Mouse (Mus musculus) midbrain, embryonic 13.5 days (tissue): ENCODE data around the gene Cacna2d2. TPM values are rescaled to one million over a fixed set of nuclear protein-coding genes. Genes with fewer than 3 reads are reported as not detected.
"Not testable (repeated sequence)": the region's sequence is repeated elsewhere in the genome, so short reads cannot be mapped to it uniquely, and the experiment has no call there.

Experiments
- ATAC-seq: fragments of 200-750 bp; cut with Nextera tagmentation; 2 replicates; pipeline ENCODE4 v1.8.0; 2017; ENCODE audit warnings: mild to moderate bottlenecking, moderate TSS enrichment, moderate library complexity
- H3K27ac ChIP-seq: fragments of 300-500 bp; sonication (generic); 2 replicates; pipeline ENCODE4 v1.5.1; 2015; ENCODE audit warnings: inconsistent platforms, mild to moderate bottlenecking, moderate library complexity
- H3K27me3 ChIP-seq: fragments of 300-500 bp; sonication (generic); 2 replicates; pipeline ENCODE4 v1.6.1; 2015; ENCODE audit warnings: mild to moderate bottlenecking, inconsistent platforms
- H3K36me3 ChIP-seq: fragments of 300-500 bp; sonication (generic); 2 replicates; pipeline ENCODE4 v1.6.1; 2015; ENCODE audit warnings: mild to moderate bottlenecking, inconsistent platforms
- H3K4me1 ChIP-seq: fragments of 300-500 bp; sonication (generic); replicated peaks from 2 replicates; pipeline ENCODE4 v1.6.1; 2015; ENCODE audit warnings: inconsistent platforms
- H3K4me2 ChIP-seq: fragments of 300-500 bp; sonication (generic); replicated peaks from 2 replicates; pipeline ENCODE4 v1.6.1; 2015; ENCODE audit warnings: moderate library complexity, mild to moderate bottlenecking, inconsistent platforms
- H3K4me3 ChIP-seq: fragments of 300-500 bp; sonication (generic); replicated peaks from 2 replicates; pipeline ENCODE4 v1.5.1; 2015; ENCODE audit warnings: mild to moderate bottlenecking, inconsistent platforms
- H3K9ac ChIP-seq: fragments of 300-500 bp; sonication (generic); replicated peaks from 2 replicates; pipeline ENCODE4 v1.6.1; 2015; ENCODE audit warnings: mild to moderate bottlenecking, inconsistent platforms
- H3K9me3 ChIP-seq: fragments of 300-500 bp; sonication (generic); 2 replicates; pipeline ENCODE4 v1.6.1; 2016; ENCODE audit warnings: mild to moderate bottlenecking, inconsistent platforms
- WGBS: fragments of 180-500 bp; shearing (Covaris S2); methylation state at CpG from one replicate; pipeline ENCODE4 v1.1.7; 2015; 5-methylcytosine and 5-hydroxymethylcytosine counted together
- polyA plus RNA-seq: library from polyadenylated mRNA; unstranded; fragments of >200 nt; fragmentation: Nextera tagmentation; extraction: Ambion mirVana; gene quantifications from 2 replicates; pipeline ENCODE4 v1.2.1, GENCODE M21; 2015

Gene Cacna2d2
- polyA plus RNA-seq, 1 experiment from 2014 or later: 7.1 TPM

- Histone ChIP-seq H3K4me3 (peak within 1 kb of the TSS; percentile 71), H3K9me3 (no peaks in the 10 kb centered on the region), H3K4me1 (peaks cover 70% of the 10 kb centered on the region), H3K4me2 (peak within 1 kb of the TSS; percentile 96), H3K27ac (peak within 1 kb of the TSS; percentile 89), H3K36me3 (peaks cover 51% of the 10 kb centered on the region), H3K27me3 (no peaks in the 10 kb centered on the region), H3K9ac (peak within 1 kb of the TSS; percentile 96)
- WGBS: 3% methylated on average over 18 of the region's 18 CpGs
- no peak for ATAC-seq
Measured at GRCm38 (mm10) chr9:107567702-107568319, 168.4 kb downstream of the Cacna2d2 start, which contains the start of gene Hyal2. TSS of gene Hyal2 (plus strand) at chr9:107567945.

DNA sequence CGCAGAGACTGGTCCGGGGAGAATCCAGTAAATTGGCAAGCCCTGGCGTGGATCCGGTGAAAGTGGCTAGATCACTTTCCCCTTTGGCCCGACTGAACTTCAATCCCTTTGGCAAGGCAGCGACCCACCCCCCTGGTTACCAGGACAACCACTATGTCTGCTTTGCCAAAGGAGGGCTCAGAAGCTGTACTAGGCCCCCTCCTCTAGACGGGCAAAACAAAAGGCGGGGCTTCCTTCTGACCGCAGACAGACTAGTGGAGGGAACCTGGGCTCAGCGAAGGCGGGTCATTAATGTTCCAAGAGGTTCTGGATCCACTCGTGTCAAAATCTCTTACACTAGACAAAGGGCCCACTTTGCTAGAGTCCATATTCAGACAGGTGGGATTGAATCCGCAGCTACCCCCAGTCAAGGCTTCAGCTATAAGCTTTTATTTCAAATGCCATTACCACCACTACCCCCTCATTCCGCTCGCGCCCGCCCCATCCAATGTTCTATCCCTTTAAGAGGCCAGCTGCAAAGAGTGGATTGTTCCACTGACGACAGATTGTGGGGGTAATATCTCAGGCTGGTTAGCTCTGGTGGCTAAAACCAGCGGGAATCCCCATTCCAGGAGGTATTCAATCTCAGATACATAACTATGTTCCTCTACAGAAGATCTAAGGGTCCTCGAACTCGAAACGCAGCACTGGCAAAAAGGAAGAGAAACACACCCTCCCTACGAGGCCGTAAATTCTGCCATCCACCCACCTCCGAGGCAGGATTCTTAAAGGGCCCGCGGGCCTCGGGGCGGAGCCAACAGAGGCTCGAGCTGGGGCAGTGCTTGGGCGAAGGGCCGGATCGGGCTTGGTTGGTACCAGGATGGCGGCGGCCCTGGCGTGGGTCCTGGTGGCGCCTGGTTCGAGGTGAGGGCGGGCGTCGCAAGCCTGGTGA, 169.2 kb downstream of the Cacna2d2 start:
- Histone ChIP-seq H3K36me3 (peaks cover 59% of the 10 kb centered on the region), H3K4me2 (peak overlapping the region; percentile 96), H3K4me1 (peaks cover 67% of the 10 kb centered on the region), H3K27ac (peak overlapping the region; percentile 89), H3K4me3 (peak overlapping the region; percentile 71), H3K27me3 (no peaks in the 10 kb centered on the region), H3K9me3 (no peaks in the 10 kb centered on the region), H3K9ac (peak overlapping the region; percentile 96)
- WGBS: under 1% methylated on average over 41 of the region's 41 CpGs
- peak; percentile 91 for ATAC-seq

DNA sequence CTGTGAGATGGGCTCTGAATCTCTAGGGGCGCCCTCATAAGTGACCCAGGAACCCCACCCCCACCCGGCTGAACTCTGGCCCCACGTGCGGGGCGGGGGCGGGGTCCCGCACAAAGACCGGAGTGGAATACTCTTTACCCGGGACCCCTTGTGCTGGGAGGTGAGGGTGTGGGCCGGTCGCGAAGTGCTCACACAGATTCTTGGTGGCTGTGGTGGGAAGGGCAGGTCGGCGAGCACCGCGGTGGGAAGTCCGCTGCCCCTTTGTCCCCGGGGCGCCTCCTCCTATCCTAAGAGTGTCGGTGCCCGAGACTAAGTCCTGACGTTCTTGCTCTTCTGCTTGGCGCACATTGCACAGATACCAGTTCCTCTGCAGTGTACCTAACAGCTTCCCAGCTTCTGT, 169.9 kb downstream of the Cacna2d2 start:
- ATAC-seq: peak; percentile 47
- Histone ChIP-seq H3K4me3 (peak overlapping the region; percentile 71), H3K36me3 (peaks cover 61% of the 10 kb centered on the region), H3K9me3 (no peaks in the 10 kb centered on the region), H3K27ac (peak overlapping the region; percentile 89), H3K4me2 (peak overlapping the region; percentile 96), H3K9ac (peak overlapping the region; percentile 96), H3K4me1 (peaks cover 60% of the 10 kb centered on the region), H3K27me3 (no peaks in the 10 kb centered on the region)
- WGBS: under 1% methylated on average over 22 of the region's 23 CpGs

DNA sequence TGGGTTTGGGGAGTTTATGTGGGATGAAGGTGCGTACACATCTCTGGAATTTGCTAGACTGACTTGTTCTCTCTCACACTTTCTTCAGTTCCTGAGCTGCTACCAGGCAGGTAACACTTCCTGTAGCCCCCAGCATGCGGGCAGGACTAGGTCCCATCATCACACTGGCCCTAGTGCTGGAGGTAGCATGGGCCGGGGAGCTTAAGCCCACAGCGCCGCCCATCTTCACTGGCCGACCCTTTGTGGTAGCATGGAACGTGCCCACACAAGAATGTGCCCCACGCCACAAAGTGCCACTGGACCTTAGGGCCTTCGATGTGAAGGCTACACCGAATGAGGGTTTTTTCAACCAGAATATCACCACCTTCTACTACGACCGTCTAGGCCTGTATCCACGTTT, 170.6 kb downstream of the Cacna2d2 start:
- peaks cover 60% of the 10 kb centered on the region for H3K36me3 ChIP-seq
- H3K4me3 ChIP-seq: peak overlapping the region; percentile 71
- no peak for ATAC-seq
- peak overlapping the region; percentile 89 for H3K27ac ChIP-seq
- peak overlapping the region; percentile 96 for H3K4me2 ChIP-seq
- H3K9ac ChIP-seq: peak overlapping the region; percentile 96
- whole genome bisulfite sequencing: 50% methylated on average over 13 of the region's 13 CpGs
- H3K4me1 ChIP-seq: peaks cover 59% of the 10 kb centered on the region
- no peaks in the 10 kb centered on the region for H3K27me3 ChIP-seq
- H3K9me3 ChIP-seq: no peaks in the 10 kb centered on the region

DNA sequence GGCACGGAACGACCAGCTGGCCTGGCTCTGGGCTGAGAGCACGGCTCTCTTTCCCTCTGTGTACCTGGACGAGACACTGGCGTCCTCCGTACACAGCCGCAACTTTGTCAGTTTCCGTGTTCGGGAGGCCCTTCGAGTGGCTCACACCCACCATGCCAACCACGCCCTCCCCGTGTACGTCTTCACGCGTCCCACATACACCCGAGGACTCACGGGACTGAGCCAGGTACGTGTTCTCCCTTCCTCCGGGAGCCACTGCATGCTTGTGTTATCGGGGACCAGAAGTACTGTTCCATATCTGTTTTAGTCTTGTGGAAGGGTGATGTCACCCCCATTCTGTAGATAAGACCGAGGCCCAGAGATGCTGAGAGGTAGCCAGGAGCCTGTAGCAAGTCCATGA, 171.4 kb downstream of the Cacna2d2 start:
- Histone ChIP-seq H3K9me3 (no peaks in the 10 kb centered on the region), H3K4me2 (peak overlapping the region; percentile 96), H3K27me3 (no peaks in the 10 kb centered on the region), H3K4me3 (peak overlapping the region; percentile 71), H3K36me3 (peaks cover 53% of the 10 kb centered on the region), H3K9ac (peak overlapping the region; percentile 96), H3K4me1 (peaks cover 54% of the 10 kb centered on the region), H3K27ac (no peak overlapping the region)
- 95% methylated on average over 21 of the region's 21 CpGs for WGBS
- no peak for ATAC-seq

- peaks cover 44% of the 10 kb centered on the region for H3K36me3 ChIP-seq
- H3K4me3 ChIP-seq: peak overlapping the region; percentile 71; the same call in 1 of the 2 replicates
Measured at GRCm38 (mm10) chr9:107571534-107572326, 172.3 kb downstream of the Cacna2d2 start.

GRCm38 (mm10) chr9:107572327-107572662, 172.9 kb downstream of the Cacna2d2 start:
- no peak for ATAC-seq
- 0 out of 2 replicates have a peak overlapping the region, but pooled peaks have one; percentile 6 for H3K4me2 ChIP-seq
- H3K27me3 ChIP-seq: no peaks in the 10 kb centered on the region
- no peaks in the 10 kb centered on the region for H3K9me3 ChIP-seq
- H3K9ac ChIP-seq: peak overlapping the region; percentile 23; the same call in 1 of the 2 replicates
- H3K27ac ChIP-seq: peak overlapping the region; percentile 14; the same call in 1 of the 2 replicates
- H3K4me1 ChIP-seq: peaks cover 52% of the 10 kb centered on the region
- 0 out of 2 replicates have a peak overlapping the region, but pooled peaks have one; percentile 1 for H3K4me3 ChIP-seq
- peaks cover 44% of the 10 kb centered on the region for H3K36me3 ChIP-seq
- WGBS: 98% methylated on average over 2 of the region's 2 CpGs

More at GRCm38 (mm10) chr9:107571534-107572326, 172.3 kb downstream of the Cacna2d2 start:
- no peak for ATAC-seq
- H3K27ac ChIP-seq: peak overlapping the region; percentile 14; the same call in 1 of the 2 replicates
- H3K4me1 ChIP-seq: peaks cover 51% of the 10 kb centered on the region
- peak overlapping the region; percentile 96 for H3K4me2 ChIP-seq
- peak overlapping the region; percentile 34; the same call in 1 of the 2 replicates for H3K9ac ChIP-seq
- WGBS: 94% methylated on average over 22 of the region's 22 CpGs
- H3K9me3 ChIP-seq: no peaks in the 10 kb centered on the region
- H3K27me3 ChIP-seq: no peaks in the 10 kb centered on the region

DNA sequence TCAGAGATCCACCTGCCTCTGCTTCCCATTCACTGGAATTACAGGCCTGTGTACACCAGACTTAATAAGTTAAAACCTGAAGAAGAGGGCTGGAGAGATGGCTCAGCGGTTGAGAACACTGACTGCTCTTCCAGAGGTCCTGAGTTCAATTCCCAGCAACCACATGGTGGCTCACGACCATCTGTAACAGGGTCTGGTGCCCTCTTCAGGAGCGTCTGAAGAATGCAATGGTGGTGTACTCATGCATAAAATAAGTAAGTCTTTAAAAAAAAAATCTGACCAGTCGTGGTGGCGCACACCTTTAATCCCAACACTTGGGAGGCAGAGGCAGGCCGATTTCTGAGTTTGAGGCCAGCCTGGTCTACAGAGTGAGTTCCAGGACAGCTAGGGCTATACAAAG, 174.4 kb downstream of the Cacna2d2 start:
- H3K4me2 ChIP-seq, H3K9ac ChIP-seq, H3K4me3 ChIP-seq, H3K27me3 ChIP-seq, H3K27ac ChIP-seq, H3K9me3 ChIP-seq, ATAC-seq: not testable (repeated sequence)
- Histone ChIP-seq H3K4me1 (peaks cover 51% of the 10 kb centered on the region), H3K36me3 (peaks cover 44% of the 10 kb centered on the region)
- 74% methylated on average over 6 of the region's 6 CpGs for WGBS

- Histone ChIP-seq H3K4me2 (no peak overlapping the region), H3K27ac (peak overlapping the region; percentile 15; the same call in 1 of the 2 replicates), H3K9ac (no peak overlapping the region), H3K9me3 (no peaks in the 10 kb centered on the region), H3K27me3 (no peaks in the 10 kb centered on the region), H3K4me1 (peaks cover 55% of the 10 kb centered on the region), H3K4me3 (no peak overlapping the region), H3K36me3 (peaks cover 38% of the 10 kb centered on the region)
- WGBS: 92% methylated on average over 14 of the region's 14 CpGs
- no peak for ATAC-seq
Measured at GRCm38 (mm10) chr9:107575579-107576356, 176.4 kb downstream of the Cacna2d2 start.

DNA sequence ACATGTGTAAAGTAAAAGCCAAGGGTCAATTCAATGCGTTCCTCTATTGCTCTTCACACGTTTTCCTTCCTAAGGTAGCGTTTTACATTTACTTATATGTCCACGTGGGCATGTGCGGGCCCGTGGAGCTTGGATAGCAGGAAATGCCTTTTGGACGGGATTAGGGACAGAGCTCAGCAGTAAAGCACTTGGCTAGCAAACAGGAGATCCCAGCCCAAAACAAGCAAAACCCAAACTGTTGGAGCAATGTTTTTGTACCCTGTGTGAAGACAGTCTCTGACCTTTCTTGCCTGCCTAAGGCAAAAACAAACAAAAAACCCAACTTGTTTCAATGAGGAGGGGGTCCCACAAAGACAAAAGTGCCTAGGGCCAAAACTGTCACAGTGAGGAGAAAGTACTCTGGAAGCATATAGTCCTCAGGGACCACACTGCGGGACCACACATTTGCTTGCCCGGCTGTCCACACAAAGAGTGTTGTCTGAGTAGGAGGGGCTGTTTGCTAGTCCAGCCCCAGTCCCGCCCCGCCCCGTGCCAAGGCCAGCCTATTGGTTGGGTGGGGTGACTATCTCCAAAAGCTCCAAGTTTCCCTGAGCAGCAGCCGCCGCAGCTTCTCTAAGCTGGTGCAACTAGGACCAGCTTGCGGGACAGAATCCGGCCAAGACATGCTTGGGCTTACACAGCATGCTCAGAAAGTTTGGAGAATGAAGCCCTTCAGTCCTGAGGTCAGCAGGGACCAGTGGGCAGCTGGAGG, 177.1 kb downstream of the Cacna2d2 start, which contains the start of gene Hyal1:
TSS of gene Hyal1 (plus strand) at position 571 of the 751 bp plus-strand sequence.
- Histone ChIP-seq H3K27me3 (no peaks in the 10 kb centered on the region), H3K9me3 (no peaks in the 10 kb centered on the region), H3K9ac (peak within 1 kb of the TSS; percentile 42), H3K4me1 (peaks cover 55% of the 10 kb centered on the region), H3K36me3 (peaks cover 30% of the 10 kb centered on the region), H3K4me2 (peak within 1 kb of the TSS; percentile 44), H3K4me3 (peak within 1 kb of the TSS; percentile 27), H3K27ac (peak within 1 kb of the TSS; percentile 22)
- ATAC-seq: peak; percentile 59; the same call in 1 of the 2 replicates
- 28% methylated on average over 16 of the region's 16 CpGs for WGBS
